Mouse (Mus musculus) myocyte (in vitro differentiated cells): ENCODE results near the gene Rgs6.

Source experiments
- MAX ChIP-seq: IDR thresholded peaks from one replicate; pipeline ENCODE4 v1.6.1; 2011; ENCODE audit warnings: low read depth, mild to moderate bottlenecking, control low read depth
- MYOD1 ChIP-seq, 3 experiments: IDR thresholded peaks; one replicate each; pipeline ENCODE4 v1.6.1; 2011; ENCODE audit warnings: control low read depth in 2 of 3, low read depth in 2 of 3, mild to moderate bottlenecking in 2 of 3, moderate library complexity in 1 of 3; ENCODE audit not compliant: insufficient read length in 2 of 3, control insufficient read depth in 1 of 3
- MYOG ChIP-seq, 3 experiments: IDR thresholded peaks; one replicate each; pipeline ENCODE4 v1.6.1; 2011; ENCODE audit warnings: control low read depth in 2 of 3, low read depth in 2 of 3, mild to moderate bottlenecking in 2 of 3; ENCODE audit not compliant: insufficient read length in 2 of 3, control insufficient read depth in 1 of 3, insufficient read depth in 1 of 3
- POLR2A ChIP-seq: IDR thresholded peaks from one replicate; pipeline ENCODE4 v1.6.1; 2011; ENCODE audit warnings: low read depth, mild to moderate bottlenecking, control low read depth, moderate library complexity; ENCODE audit not compliant: insufficient read length
- USF1 ChIP-seq: IDR thresholded peaks from one replicate; pipeline ENCODE4 v1.6.1; 2011; ENCODE audit warnings: low read depth, mild to moderate bottlenecking, control low read depth, moderate library complexity

- TF ChIP-seq MYOG (IDR thresholded peaks at IDR 0.05; ENCODE audit: control insufficient read depth in 1 of 3, insufficient read depth in 1 of 3, insufficient read length in 2 of 3, low read depth in 2 of 3): no peak
- no peak for TF ChIP-seq POLR2A
- TF ChIP-seq MAX: no peak
- TF ChIP-seq MYOD1 (IDR thresholded peaks at IDR 0.05; ENCODE audit: control insufficient read depth in 1 of 3, insufficient read length in 2 of 3, low read depth in 2 of 3): no peak
- no peak for TF ChIP-seq USF1
Observed at GRCm38 (mm10) chr12:83072181-83072887, 484.2 kb downstream of the Rgs6 start.
